Mouse (Mus musculus): ENCODE measurements around the gene Hivep1.

The Hivep1 gene

DNA sequence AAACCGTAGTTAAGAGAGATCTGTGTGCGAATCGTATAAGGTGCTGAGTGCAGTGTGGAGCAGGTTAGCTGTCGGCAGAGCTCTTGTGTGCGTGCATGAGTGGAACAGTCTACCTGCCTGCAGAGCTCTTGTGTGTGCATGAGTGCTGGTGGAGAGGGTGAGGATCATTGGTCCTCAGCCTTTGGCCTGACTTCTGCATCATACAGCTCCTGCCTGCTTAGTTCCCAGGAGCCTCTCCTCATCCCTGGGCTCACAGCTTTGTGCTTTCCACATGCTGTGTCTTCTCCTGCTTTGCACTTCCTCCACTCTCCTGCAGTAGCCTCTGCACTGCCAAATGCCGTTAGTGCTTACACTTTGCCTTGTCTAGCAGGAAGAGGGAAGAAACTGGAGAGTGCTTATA is 60.2 kb downstream of the Hivep1 start:
- DNase-seq (ENCODE audit: low read depth, low spot score): no peak

- no peak for DNase-seq (ENCODE audit: low read depth, low spot score)
These were observed 60.9 kb downstream of the Hivep1 start for GRCm38 (mm10) chr13:42112748-42113147.

DNA sequence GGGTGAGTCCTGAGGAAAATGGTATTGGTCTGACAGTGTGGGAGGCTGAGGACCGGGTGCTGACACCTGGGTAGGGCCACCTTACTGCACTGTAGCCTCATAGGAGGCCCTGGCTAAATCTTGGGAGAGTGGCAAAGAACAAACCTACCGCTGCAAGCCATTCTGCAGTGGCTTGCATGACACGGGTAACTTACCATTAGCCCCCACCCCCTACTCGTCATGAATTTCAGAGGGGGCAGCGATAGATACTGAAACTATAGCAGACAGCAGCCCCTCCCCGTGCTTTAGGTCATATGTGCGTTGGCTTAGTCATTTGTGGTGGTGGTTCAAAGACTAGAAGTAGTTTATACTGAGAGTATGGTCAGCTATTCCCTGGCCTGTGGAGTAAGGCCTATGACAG is 61.8 kb downstream of the Hivep1 start:
- DNase-seq (ENCODE audit: low read depth, low spot score): no peak

DNA sequence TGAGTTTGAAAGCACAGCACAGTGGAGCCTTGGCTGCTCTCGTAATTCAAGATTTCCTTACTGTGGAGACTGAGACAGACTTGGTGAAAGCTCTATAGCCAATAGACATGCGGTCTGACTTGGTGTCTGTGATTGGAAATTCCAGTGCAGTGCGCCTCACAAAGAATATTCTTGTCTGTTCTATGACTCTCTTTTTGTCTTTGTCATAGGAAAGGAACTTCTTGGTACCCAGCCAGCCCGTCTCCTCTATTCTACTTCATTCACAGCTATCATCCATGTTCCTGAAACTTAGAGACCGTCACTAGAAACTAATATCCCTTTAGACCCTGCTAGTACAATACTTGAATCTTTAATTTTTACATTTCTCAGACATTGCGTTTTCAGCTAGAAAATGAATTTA is 64.5 kb downstream of the Hivep1 start:
- DNase-seq (ENCODE audit: low read depth, low spot score): no peak

- no peak for DNase-seq (ENCODE audit: low read depth, low spot score)
These were observed 67.2 kb downstream of the Hivep1 start for GRCm38 (mm10) chr13:42119062-42119461.

GRCm38 (mm10) chr13:42121106-42121776 is 69.4 kb downstream of the Hivep1 start:
- DNase-seq (ENCODE audit: low read depth, low spot score): no peak

DNA sequence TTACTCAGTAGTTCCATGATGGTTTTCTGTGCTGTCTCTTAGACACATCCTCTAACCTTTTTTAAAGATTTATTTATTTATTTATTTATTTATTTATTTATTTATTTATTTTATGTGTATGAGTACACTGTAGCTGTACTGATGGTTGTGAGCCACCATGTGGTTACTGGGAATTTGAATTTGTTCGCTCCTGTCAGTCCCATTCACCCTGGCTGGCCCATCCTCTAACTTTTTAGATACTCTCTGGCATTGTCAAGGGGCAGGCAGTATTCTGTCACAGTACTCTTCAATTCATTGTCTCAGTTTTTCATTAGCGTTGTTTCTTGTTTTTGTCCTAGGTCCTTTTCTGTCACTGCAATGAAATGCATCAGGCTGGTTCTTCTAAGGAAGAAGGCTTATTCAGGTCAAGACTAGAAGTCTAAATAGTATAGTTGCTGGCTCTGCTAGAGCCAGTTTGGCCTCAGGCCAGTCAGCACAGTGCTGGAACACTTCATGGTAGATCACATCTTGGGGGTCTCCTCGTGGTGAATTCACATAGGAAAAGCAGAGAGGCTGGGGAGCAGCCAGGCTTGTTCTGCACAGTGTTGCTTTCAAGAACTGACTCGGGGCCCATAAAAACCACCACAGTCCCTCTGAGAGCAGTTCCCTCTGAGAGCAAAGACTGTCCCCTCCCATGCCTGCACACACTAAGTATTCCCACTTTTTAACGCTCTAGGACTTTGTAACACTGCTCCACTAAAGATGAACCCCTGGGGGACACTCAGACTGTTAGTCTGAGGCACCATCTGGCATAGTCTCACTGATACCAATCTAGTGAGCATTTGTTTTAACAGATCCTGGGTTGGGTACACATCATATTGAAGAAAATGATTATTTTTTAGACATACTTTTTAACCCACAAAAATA is 70.2 kb downstream of the Hivep1 start:
- DNase-seq (ENCODE audit: low read depth, low spot score): no peak

GRCm38 (mm10) chr13:42144627-42145026 is 92.8 kb downstream of the Hivep1 start:
- no peak for DNase-seq (ENCODE audit: low read depth, low spot score)

DNA sequence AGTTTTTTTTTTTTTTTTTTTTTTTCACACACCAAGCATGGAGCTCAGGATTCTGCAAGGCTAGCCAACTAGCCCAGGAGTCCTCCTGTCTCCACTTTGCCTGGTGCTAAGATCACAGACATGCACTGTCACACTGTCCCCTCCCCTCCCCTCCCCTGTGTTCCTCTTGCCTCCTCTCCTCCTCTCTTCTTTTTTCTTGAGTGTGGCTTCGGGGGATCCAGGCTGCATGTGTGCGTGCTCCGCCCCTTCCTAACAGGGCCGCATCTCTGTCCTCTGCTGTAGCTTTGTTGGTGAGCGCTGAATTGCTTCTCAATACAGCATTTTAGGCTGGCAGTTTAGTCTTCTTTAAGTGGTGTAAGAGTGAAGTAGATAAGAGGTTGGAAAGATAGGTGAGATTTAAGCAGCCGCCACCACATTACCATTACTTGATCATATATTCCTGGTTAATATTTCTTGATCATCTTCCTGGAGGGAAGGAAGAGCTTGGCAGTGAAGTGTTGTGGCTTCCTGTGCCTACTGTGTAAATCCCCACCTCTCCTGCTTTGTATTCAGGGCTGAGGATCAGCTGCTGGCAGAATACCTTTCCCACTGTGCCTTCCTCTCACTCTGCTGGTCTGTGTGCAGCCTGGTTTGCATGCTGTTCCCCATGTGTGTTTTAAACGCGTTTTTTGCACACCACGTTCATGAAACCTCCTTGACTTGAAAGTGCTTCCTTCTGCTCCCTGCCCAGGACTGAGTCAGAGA is 97.7 kb downstream of the Hivep1 start:
- DNase-seq (ENCODE audit: low read depth, low spot score): peak; percentile 40

GRCm38 (mm10) chr13:42150072-42150450 is 98.2 kb downstream of the Hivep1 start:
- no peak for DNase-seq (ENCODE audit: low read depth, low spot score)

- no peak for DNase-seq (ENCODE audit: low read depth, low spot score)
These were observed 98.8 kb downstream of the Hivep1 start for GRCm38 (mm10) chr13:42150462-42151127.

DNA sequence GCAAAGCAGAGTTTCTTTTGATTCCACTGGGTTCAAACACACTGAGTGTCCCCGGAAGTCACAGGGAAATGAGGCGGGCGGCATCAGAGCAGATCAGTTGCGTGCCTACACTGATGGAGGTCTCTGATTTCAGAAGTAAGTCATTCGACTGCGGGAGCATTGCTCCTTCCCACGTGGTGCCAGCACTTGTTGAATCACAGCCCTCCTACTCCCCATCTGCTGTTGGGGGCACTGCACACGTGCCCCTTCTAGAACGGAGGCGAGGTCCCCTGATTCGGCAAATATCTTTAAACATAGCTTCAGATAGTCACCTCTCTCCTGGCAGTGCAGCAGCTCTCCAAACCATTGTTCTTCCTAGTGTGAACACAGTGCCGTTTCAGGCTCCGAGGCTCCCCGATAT is 106.4 kb downstream of the Hivep1 start:
- peak; percentile 66 for DNase-seq (ENCODE audit: low read depth, low spot score)

DNA sequence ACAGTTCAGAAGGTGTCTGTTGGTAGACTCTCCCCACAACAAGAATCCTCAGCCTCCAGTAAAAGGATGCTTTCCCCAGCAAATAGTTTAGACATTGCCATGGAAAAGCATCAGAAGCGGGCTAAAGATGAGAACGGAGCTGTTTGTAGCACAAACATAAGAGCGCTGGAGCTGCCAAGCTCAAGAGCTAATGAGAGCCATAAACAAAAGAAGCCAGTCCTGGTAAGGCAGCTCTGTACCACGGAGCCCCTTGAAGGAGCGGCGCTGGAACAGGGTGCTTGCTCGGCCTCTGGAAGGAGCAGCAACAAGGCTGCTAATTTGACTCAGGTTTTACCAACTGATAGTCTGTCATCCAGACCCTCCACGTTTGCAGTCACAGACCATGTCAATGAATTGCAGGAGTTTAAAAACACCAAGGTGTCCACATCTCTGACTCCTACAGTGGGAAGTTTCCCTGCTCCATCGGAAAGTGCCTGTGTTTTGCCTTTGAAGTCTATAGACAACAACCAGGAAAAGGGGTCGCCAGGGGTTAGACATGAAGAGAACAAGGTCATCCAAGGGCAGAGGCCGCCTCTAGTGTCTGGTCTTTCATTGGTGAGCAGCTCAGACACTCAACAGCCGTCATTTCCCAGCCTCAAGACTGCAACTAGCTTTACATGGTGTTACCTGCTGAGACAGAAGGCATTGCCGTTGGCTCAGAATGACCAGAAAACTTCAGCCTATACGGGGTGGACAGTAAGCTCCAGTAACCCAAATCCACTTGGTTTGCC is 107.8 kb downstream of the Hivep1 start:
- no peak for DNase-seq (ENCODE audit: low read depth, low spot score)

- DNase-seq (ENCODE audit: low read depth, low spot score): no peak
These were observed 119.0 kb downstream of the Hivep1 start for GRCm38 (mm10) chr13:42170802-42171201.

- DNase-seq (ENCODE audit: low read depth, low spot score): peak; percentile 75
These were observed 123.1 kb downstream of the Hivep1 start for GRCm38 (mm10) chr13:42174827-42175420.

GRCm38 (mm10) chr13:42182635-42183034 is 130.8 kb downstream of the Hivep1 start:
- no peak for DNase-seq (ENCODE audit: low read depth, low spot score)

GRCm38 (mm10) chr13:42184131-42184530 is 132.3 kb downstream of the Hivep1 start:
- no peak for DNase-seq (ENCODE audit: low read depth, low spot score)

GRCm38 (mm10) chr13:42193016-42193415 is 141.2 kb downstream of the Hivep1 start:
- no peak for DNase-seq (ENCODE audit: low read depth, low spot score)

GRCm38 (mm10) chr13:42195671-42196070 is 143.8 kb downstream of the Hivep1 start:
- no peak for DNase-seq (ENCODE audit: low read depth, low spot score)

DNA sequence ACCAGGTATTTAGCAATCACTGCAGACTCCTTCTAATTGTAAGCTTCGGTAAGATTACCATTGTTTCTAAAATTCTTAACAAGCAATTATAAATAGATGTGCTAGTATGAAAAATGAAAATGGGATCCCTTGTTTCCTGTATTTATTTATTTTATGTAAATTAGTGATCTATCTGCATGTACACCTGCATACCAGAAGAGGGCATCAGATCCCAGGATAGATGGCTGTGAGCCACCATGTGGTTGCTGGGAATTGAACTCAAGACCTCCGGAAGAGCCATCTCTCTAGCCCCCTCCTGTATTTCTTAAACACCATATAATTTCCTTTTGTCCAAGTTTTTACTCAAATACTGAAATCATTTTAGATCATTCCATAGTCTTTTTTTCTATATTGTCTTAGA is 145.8 kb downstream of the Hivep1 start:
- DNase-seq (ENCODE audit: low read depth, low spot score): no peak

DNA sequence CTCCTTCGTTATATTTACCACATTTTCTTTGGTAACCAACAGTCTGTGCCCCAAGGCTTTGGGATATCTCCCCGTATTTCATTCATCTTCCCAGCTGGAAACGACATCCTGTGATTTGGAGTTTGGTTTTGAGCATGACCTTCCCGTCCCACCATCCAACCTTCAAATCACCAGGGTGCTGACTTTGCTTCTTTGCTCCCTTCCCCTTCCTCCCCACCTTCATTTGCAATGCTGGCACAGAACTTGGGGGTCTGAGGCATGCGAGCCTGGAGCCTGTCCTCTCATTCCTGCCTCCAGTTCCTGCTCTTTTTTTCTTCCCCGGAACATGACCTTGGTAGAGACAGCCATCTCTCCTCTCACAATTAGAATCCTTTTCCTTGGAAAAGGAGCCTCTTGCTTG is 161.7 kb downstream of the Hivep1 start:
- no peak for DNase-seq (ENCODE audit: low read depth, low spot score)
